Mouse (Mus musculus) liver, embryonic 13.5 days (tissue): ENCODE data around the gene Cd209b. TPM values are rescaled to one million over a fixed set of nuclear protein-coding genes. Genes with fewer than 3 reads are reported as not detected.

Experiments
- ATAC-seq: fragments of 200-750 bp; cut with Nextera tagmentation; 2 replicates; pipeline ENCODE4 v1.8.0; 2017; ENCODE audit warnings: low read depth, mild to moderate bottlenecking, moderate number of reproducible peaks, moderate library complexity
- DNase-seq: peaks from one replicate; pipeline ENCODE4 v3.0.0; 2022
- H3K27ac ChIP-seq: fragments of 300-500 bp; sonication (generic); 2 replicates; pipeline ENCODE4 v1.5.1; 2015; ENCODE audit warnings: moderate library complexity, mild to moderate bottlenecking, inconsistent platforms
- H3K27me3 ChIP-seq: fragments of 300-500 bp; sonication (generic); 2 replicates; pipeline ENCODE4 v1.6.1; 2015; ENCODE audit warnings: mild to moderate bottlenecking, inconsistent platforms
- H3K36me3 ChIP-seq: fragments of 300-500 bp; sonication (generic); 2 replicates; pipeline ENCODE4 v1.6.1; 2015; ENCODE audit warnings: mild to moderate bottlenecking, inconsistent platforms
- H3K4me1 ChIP-seq: fragments of 300-500 bp; sonication (generic); replicated peaks from 2 replicates; pipeline ENCODE4 v1.6.1; 2015; ENCODE audit warnings: inconsistent platforms
- H3K4me2 ChIP-seq: fragments of 300-500 bp; sonication (generic); 2 replicates; pipeline ENCODE4 v1.6.1; 2015; ENCODE audit warnings: inconsistent platforms, mild to moderate bottlenecking, moderate library complexity
- H3K4me3 ChIP-seq: fragments of 300-500 bp; sonication (generic); replicated peaks from 2 replicates; pipeline ENCODE4 v1.5.1; 2015; ENCODE audit warnings: mild to moderate bottlenecking, inconsistent platforms
- H3K9ac ChIP-seq: fragments of 300-500 bp; sonication (generic); 2 replicates; pipeline ENCODE4 v1.6.1; 2015; ENCODE audit warnings: mild to moderate bottlenecking, inconsistent platforms
- H3K9me3 ChIP-seq: fragments of 300-500 bp; sonication (generic); replicated peaks from 2 replicates; pipeline ENCODE4 v1.6.1; 2016; ENCODE audit warnings: inconsistent platforms
- WGBS: fragments of 180-500 bp; shearing (Covaris S2); methylation state at CpG from one replicate; pipeline ENCODE4 v1.1.7; 2015; ENCODE audit not compliant: insufficient replicate concordance; 5-methylcytosine and 5-hydroxymethylcytosine counted together
- polyA plus RNA-seq: library from polyadenylated mRNA; unstranded; fragments of >200 nt; fragmentation: Nextera tagmentation; extraction: Ambion mirVana; gene quantifications from 2 replicates; pipeline ENCODE4 v1.2.1, GENCODE M21; 2015

The Cd209b gene
- polyA plus RNA-seq, result not detected in 2 replicates

GRCm38 (mm10) chr8:3926744-3927143 lies at the start of gene Cd209b:
Gene Cd209b (minus strand): TSS chr8:3926844.
- 68% methylated on average over 3 of the region's 3 CpGs for WGBS
- Histone ChIP-seq H3K27me3 (no peaks in the 10 kb centered on the region), H3K4me2 (no peak within 1 kb of the TSS), H3K36me3 (no peaks in the 10 kb centered on the region), H3K9me3 (no peaks in the 10 kb centered on the region), H3K9ac (no peak within 1 kb of the TSS), H3K4me3 (no peak within 1 kb of the TSS), H3K27ac (no peak within 1 kb of the TSS), H3K4me1 (no peaks in the 10 kb centered on the region)
- ATAC-seq (no peak), DNase-seq (no peak)

- Histone ChIP-seq H3K27me3 (no peaks in the 10 kb centered on the region), H3K36me3 (no peaks in the 10 kb centered on the region), H3K9me3 (0 out of 2 replicates have a peak, but pooled peaks cover 2% of the 10 kb centered on the region), H3K27ac (no peak overlapping the region), H3K4me1 (no peaks in the 10 kb centered on the region), H3K4me2 (no peak overlapping the region), H3K4me3 (no peak overlapping the region), H3K9ac (no peak overlapping the region)
- WGBS, result 50% methylated on average over 1 of the region's 1 CpGs
- DNase-seq (no peak), ATAC-seq (no peak)
Observed at GRCm38 (mm10) chr8:3956037-3956436, 29.4 kb upstream of the Cd209b start.

GRCm38 (mm10) chr8:3954646-3955045 lies 28.0 kb upstream of the Cd209b start, which contains the start of gene Cd209c:
Gene Cd209c (minus strand): TSS chr8:3954746.
- 47% methylated on average over 1 of the region's 1 CpGs for WGBS
- ATAC-seq, result no peak
- no peak within 1 kb of the TSS for H3K27ac ChIP-seq

GRCm38 (mm10) chr8:3940023-3940422 lies 13.4 kb upstream of the Cd209b start:
- H3K4me2 ChIP-seq, result no peak overlapping the region
- DNase-seq (no peak), ATAC-seq (no peak)
- no peak overlapping the region for H3K4me3 ChIP-seq
- no peaks in the 10 kb centered on the region for H3K27me3 ChIP-seq
- H3K9ac ChIP-seq, result no peak overlapping the region
- H3K36me3 ChIP-seq, result no peaks in the 10 kb centered on the region
- H3K9me3 ChIP-seq, result no peaks in the 10 kb centered on the region
- 56% methylated on average over 3 of the region's 3 CpGs for WGBS
- H3K4me1 ChIP-seq, result no peaks in the 10 kb centered on the region
- H3K27ac ChIP-seq, result no peak overlapping the region

More at GRCm38 (mm10) chr8:3954646-3955045, 28.0 kb upstream of the Cd209b start, which contains the start of gene Cd209c:
- no peak within 1 kb of the TSS for H3K4me3 ChIP-seq
- DNase-seq, result no peak
- no peak within 1 kb of the TSS for H3K9ac ChIP-seq
- no peaks in the 10 kb centered on the region for H3K9me3 ChIP-seq
- H3K4me2 ChIP-seq, result no peak within 1 kb of the TSS
- no peaks in the 10 kb centered on the region for H3K27me3 ChIP-seq
- no peaks in the 10 kb centered on the region for H3K4me1 ChIP-seq
- no peaks in the 10 kb centered on the region for H3K36me3 ChIP-seq

GRCm38 (mm10) chr8:3878455-3878854 lies 48.2 kb downstream of the Cd209b start, which contains the start of gene Cd209d:
Gene Cd209d (minus strand): TSS chr8:3878555.
- Histone ChIP-seq H3K27me3 (no peaks in the 10 kb centered on the region), H3K9me3 (no peaks in the 10 kb centered on the region), H3K4me3 (no peak within 1 kb of the TSS), H3K4me1 (no peaks in the 10 kb centered on the region), H3K36me3 (no peaks in the 10 kb centered on the region), H3K4me2 (no peak within 1 kb of the TSS), H3K9ac (no peak within 1 kb of the TSS), H3K27ac (no peak within 1 kb of the TSS)
- DNase-seq (no peak), ATAC-seq (no peak)
- WGBS, result 43% methylated on average over 4 of the region's 4 CpGs

- Histone ChIP-seq H3K27me3 (no peaks in the 10 kb centered on the region), H3K36me3 (no peaks in the 10 kb centered on the region), H3K9me3 (no peaks in the 10 kb centered on the region; the same call in 1 of the 2 replicates), H3K4me1 (no peaks in the 10 kb centered on the region), H3K4me3 (no peak overlapping the region), H3K4me2 (no peak overlapping the region), H3K27ac (no peak overlapping the region), H3K9ac (no peak overlapping the region)
- ATAC-seq, result no peak
- no peak for DNase-seq
- WGBS, result 50% methylated on average over 2 of the region's 2 CpGs
Observed at GRCm38 (mm10) chr8:3876121-3876520, 50.5 kb downstream of the Cd209b start.

Other genes starting within 250 kb of the Cd209b start
- 0.06 TPM in 1 of 2 replicates, not detected in the other for gene Fcer2a, start 232.7 kb downstream of the Cd209b start, polyA plus RNA-seq
- gene Clec4g, start 206.2 kb downstream of the Cd209b start, polyA plus RNA-seq, result 2.4 and 3.2 TPM in 2 replicates
- gene Cd209a, start 177.9 kb downstream of the Cd209b start, polyA plus RNA-seq, result 0.34 and 0.35 TPM in 2 replicates
- gene Cd209e, start 72.5 kb downstream of the Cd209b start, polyA plus RNA-seq, result not detected in 2 replicates
- not detected in 2 replicates for gene Cd209d, start 48.3 kb downstream of the Cd209b start, polyA plus RNA-seq
- 0.10 and 0.20 TPM in 2 replicates for gene Cd209c, start 27.9 kb upstream of the Cd209b start, polyA plus RNA-seq
- gene Cd209f, start 179.0 kb upstream of the Cd209b start, polyA plus RNA-seq, result 0.31 and 0.35 TPM in 2 replicates
- not detected in 2 replicates for gene Cd209g, start 207.3 kb upstream of the Cd209b start, polyA plus RNA-seq
- 5.6 and 6.3 TPM in 2 replicates for gene Evi5l, start 239.7 kb upstream of the Cd209b start, polyA plus RNA-seq